Mouse (Mus musculus) megakaryocyte, embryonic 14.5 days (primary cell): Measurements from ENCODE around the gene Ncor2. TPM values are rescaled to one million over a fixed set of nuclear protein-coding genes. Genes with fewer than 3 reads are reported as not detected.
A peak's percentile ranks its signal among the peaks of the same experiment; 100 is the strongest.

Experiments used
- H3K27me3 ChIP-seq: replicated peaks from 2 replicates; pipeline ENCODE3; 2012; ENCODE audit warnings: inconsistent platforms
- H3K36me3 ChIP-seq: replicated peaks from 2 replicates; pipeline ENCODE3; 2012; ENCODE audit warnings: low read length, inconsistent platforms, mixed read lengths
- H3K4me1 ChIP-seq: 2 replicates; pipeline ENCODE4 v1.6.1; 2012; ENCODE audit warnings: inconsistent platforms
- H3K4me3 ChIP-seq: replicated peaks from 2 replicates; pipeline ENCODE3; 2012; ENCODE audit warnings: moderate library complexity, mild to moderate bottlenecking, inconsistent platforms
- H3K9me3 ChIP-seq: 2 replicates; pipeline ENCODE4 v1.6.1; 2012; ENCODE audit warnings: inconsistent platforms
- FLI1 ChIP-seq: IDR thresholded peaks from 2 replicates; pipeline ENCODE4 v1.6.1; 2012; ENCODE audit warnings: low read length, inconsistent platforms, mixed read lengths
- GATA1 ChIP-seq: IDR thresholded peaks from 3 replicates; pipeline ENCODE4 v1.6.1; 2012; ENCODE audit warnings: mixed read lengths, low read length, inconsistent platforms, borderline replicate concordance
- polyA plus RNA-seq: library from polyadenylated mRNA; stranded (reverse); fragments of >175 nt; gene quantifications from 2 replicates; pipeline ENCODE4 v1.2.3, GENCODE M21; 2012; ENCODE audit warnings: low replicate concordance; ENCODE audit not compliant: insufficient read depth

The Ncor2 gene
- polyA plus RNA-seq, 1 experiment, result 109 TPM

GRCm38 (mm10) chr5:125140832-125141524 lies 38.0 kb downstream of the Ncor2 start:
- H3K4me1 ChIP-seq, result peaks cover 89% of the 10 kb centered on the region
- no peaks in the 10 kb centered on the region for H3K9me3 ChIP-seq
- TF ChIP-seq FLI1 (no peak), GATA1 (no peak)
- H3K27me3 ChIP-seq, result peaks cover 19% of the 10 kb centered on the region
- H3K36me3 ChIP-seq, result peaks cover 2% of the 10 kb centered on the region
- H3K4me3 ChIP-seq, result peak overlapping the region; percentile 88

DNA sequence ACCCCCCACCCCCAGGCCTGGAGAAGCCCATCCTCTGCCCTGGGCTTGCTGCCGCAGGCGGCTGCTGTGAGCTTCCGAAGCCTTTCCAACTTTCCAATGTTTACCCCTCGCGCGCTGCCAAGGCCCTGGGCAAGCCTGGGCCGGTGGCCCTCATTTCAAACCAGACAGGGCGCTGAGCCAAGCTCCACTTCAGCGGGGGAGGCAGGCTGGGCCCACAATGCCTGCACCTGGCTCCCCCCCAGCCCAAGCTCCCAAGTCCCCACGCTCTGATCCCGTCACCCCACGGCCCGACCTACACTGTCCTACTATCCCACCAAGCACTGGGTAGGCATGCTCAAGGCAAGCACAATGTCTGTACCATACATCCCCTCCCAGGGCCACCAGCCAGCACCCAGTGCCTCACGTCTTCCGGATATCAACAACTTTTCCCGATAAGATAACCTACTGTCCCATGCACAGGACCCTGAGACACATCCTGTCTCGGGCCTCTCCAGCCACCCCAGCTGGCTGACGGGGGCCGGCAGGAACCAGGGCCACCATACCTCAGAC lies 38.8 kb downstream of the Ncor2 start:
- H3K9me3 ChIP-seq, result no peaks in the 10 kb centered on the region
- peak overlapping the region; percentile 88 for H3K4me3 ChIP-seq
- TF ChIP-seq GATA1, result no peak
- peaks cover 2% of the 10 kb centered on the region for H3K36me3 ChIP-seq
- H3K27me3 ChIP-seq, result peaks cover 18% of the 10 kb centered on the region
- peaks cover 83% of the 10 kb centered on the region for H3K4me1 ChIP-seq

DNA sequence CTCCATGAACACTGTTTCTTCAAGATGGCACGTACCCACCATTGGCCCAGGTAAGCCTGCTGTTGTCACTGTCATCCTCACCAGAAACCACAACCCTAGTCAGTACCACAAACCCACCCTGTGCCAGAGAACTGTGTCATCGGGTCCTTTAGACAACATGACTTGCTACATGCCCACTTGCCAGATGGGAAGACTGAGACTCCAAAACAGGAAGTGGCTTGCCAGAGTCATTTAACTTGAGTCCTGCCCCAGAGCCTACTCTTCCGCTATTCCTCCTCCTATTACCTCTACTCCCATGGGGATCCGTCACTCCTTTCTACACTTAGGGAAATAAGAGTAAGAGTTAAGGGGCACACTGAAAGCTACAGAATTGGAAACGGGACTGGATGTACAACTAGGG lies 39.4 kb downstream of the Ncor2 start:
- no peak for TF ChIP-seq FLI1
- TF ChIP-seq GATA1, result no peak
- Histone ChIP-seq H3K27me3 (peaks cover 18% of the 10 kb centered on the region), H3K4me3 (peak overlapping the region; percentile 0), H3K36me3 (peaks cover 2% of the 10 kb centered on the region), H3K4me1 (peaks cover 88% of the 10 kb centered on the region), H3K9me3 (no peaks in the 10 kb centered on the region)

- peaks cover 92% of the 10 kb centered on the region for H3K4me1 ChIP-seq
- H3K9me3 ChIP-seq, result no peaks in the 10 kb centered on the region
- TF ChIP-seq FLI1, result no peak
Measured at GRCm38 (mm10) chr5:125138841-125139430, 40.1 kb downstream of the Ncor2 start.

DNA sequence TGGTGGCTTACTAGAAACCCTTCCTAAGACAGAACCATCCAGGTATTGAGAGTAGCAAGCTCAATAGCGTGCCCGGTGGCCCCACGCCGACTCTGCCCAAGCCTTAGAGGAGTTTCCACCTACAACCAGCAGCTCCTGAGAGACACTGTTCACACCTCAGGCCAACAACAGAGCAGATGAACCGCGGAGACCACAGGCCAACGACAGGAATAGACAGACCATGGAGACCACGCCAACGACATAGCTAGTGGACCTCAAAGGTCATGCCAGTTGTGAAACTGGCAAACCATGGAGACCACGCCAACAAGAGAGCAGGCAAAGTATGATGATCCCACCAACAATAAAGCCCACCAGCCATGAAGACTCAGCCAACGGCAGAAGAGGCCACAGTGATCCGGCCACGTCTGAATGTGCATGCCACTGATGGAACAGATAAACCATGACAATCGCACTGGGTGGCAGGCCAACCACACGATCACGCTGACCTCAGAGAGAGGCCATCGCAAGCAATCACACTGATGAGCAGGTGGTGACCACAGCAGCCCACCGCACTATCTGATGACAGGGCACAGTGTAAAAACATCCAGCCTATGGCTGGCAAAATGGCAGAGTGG lies 41.2 kb downstream of the Ncor2 start:
- Histone ChIP-seq H3K4me1 (peaks cover 87% of the 10 kb centered on the region), H3K4me3 (peak overlapping the region; percentile 19), H3K36me3 (peaks cover 2% of the 10 kb centered on the region), H3K9me3 (no peaks in the 10 kb centered on the region), H3K27me3 (peaks cover 12% of the 10 kb centered on the region)
- TF ChIP-seq GATA1 (no peak), FLI1 (no peak)

More at GRCm38 (mm10) chr5:125138841-125139430, 40.1 kb downstream of the Ncor2 start:
- peak overlapping the region; percentile 16 for H3K4me3 ChIP-seq
- peaks cover 18% of the 10 kb centered on the region for H3K27me3 ChIP-seq
- H3K36me3 ChIP-seq, result peaks cover 2% of the 10 kb centered on the region

DNA sequence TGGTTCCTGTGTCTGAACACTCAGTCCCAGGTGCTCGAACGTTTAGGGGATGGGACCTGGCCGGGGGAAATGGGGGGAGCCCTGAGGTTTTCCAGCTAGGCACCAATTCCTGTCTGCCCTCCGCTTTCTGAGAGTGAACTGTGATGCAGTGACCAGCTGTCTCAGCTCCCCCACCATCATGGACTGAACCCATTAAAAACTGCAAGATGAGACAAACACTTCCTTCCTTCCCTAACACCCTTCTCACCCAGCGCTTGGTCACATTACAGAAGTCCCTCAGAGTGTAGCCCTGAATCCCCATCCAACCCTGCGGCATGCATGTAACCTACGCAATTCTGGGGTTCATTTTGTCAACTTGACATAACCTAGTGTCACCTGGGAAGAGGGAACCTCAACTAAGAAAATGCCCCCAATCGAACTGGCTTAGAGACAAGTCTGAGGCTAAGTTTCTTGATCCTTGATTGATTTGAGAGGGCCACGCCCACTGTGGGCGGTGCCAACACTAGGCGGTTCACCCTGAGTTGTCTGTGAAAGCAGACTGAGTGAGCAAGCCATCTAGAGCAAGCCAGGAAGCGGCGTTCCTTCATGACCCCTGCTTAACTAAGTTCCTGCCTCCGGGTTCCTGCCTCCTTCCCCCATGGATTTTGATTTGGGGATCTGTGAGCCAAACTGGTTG lies 41.9 kb downstream of the Ncor2 start:
- Histone ChIP-seq H3K27me3 (peaks cover 12% of the 10 kb centered on the region), H3K4me3 (peak overlapping the region; percentile 51), H3K36me3 (peaks cover 2% of the 10 kb centered on the region), H3K4me1 (peaks cover 85% of the 10 kb centered on the region), H3K9me3 (no peaks in the 10 kb centered on the region)
- no peak for TF ChIP-seq GATA1

- Histone ChIP-seq H3K9me3 (no peaks in the 10 kb centered on the region), H3K36me3 (peaks cover 2% of the 10 kb centered on the region), H3K27me3 (peaks cover 17% of the 10 kb centered on the region), H3K4me1 (peaks cover 85% of the 10 kb centered on the region), H3K4me3 (peak overlapping the region; percentile 51)
- TF ChIP-seq GATA1 (no peak), FLI1 (no peak)
Measured at GRCm38 (mm10) chr5:125136296-125136995, 42.6 kb downstream of the Ncor2 start.

DNA sequence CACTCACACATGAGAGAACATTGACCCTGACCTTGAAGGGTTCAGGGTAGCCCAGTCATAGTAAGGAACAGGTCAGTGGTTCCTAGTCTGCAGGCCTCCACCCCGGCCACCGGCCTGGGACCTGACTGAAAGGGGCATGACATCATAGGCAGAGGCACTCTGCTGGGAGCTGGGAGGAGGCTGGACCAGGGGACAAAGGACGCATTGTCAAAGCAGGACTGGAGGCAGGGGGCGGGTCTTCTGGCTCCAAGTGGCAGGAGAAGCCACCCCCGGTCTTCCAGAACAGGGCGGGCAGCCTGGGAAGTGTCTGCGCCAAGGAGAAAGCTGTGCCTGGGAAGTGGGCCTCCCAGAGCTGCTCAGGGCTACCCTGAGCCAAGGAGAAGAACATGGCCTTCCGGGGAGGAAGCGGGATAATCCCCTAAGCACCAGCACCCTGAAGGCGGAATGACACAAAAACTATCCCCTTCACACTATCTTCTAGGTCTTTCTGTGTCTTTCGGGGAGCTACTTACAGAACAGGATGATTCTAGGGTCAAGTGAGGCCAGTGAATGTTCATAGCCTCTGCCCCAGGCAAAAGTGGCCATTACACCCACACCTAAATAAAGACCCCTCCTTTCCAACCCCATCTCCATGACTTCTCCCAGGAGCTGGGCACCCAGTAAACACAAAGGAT lies 44.1 kb downstream of the Ncor2 start:
- TF ChIP-seq GATA1 (no peak), FLI1 (no peak)
- H3K27me3 ChIP-seq, result peaks cover 17% of the 10 kb centered on the region
- peaks cover 2% of the 10 kb centered on the region for H3K36me3 ChIP-seq
- H3K9me3 ChIP-seq, result no peaks in the 10 kb centered on the region
- peaks cover 82% of the 10 kb centered on the region for H3K4me1 ChIP-seq
- no peak overlapping the region for H3K4me3 ChIP-seq

DNA sequence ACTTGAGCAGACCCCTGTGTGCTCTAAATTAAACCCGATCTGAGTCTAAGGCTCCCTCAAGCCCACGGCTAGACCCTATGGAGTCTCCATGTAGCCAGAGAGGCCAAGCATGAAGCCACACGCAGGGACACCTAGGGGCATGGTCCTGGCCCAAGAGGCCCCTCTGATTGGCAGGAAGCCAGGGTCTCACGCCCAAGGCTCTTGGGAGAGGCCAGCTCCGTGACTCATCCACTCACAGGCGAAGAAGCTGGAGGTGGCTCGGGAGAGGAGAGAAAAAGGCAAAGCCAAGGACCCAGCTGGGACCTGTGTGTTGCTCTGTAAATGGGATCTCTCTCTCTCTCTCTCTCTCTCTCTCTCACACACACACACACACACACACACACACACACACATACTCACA lies 44.6 kb downstream of the Ncor2 start:
- no peak for TF ChIP-seq FLI1
- no peak for TF ChIP-seq GATA1
- Histone ChIP-seq H3K9me3 (no peaks in the 10 kb centered on the region), H3K4me1 (peaks cover 82% of the 10 kb centered on the region), H3K4me3 (no peak overlapping the region), H3K27me3 (peaks cover 17% of the 10 kb centered on the region), H3K36me3 (peaks cover 2% of the 10 kb centered on the region)

DNA sequence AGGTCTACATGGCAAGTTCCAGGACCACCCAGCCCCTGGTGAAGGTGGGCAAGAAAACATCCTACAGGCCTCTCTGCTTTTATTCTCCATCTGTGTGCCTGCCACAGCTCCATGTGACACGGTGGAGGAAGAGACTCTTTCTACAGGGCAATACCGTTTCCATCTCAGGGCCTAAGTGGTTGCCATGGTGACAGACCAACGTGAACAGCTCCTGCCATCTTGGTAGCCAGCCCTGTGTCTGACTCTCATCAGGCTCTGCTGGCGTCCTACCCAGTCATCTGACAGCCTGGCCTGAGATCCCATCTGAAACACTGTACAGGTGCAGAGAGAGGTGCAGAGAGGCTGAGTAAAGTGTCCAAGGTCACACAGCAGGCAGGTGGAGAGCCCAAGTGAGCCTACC lies 45.4 kb downstream of the Ncor2 start:
- Histone ChIP-seq H3K4me3 (no peak overlapping the region), H3K9me3 (no peaks in the 10 kb centered on the region), H3K4me1 (peaks cover 82% of the 10 kb centered on the region)

More for the DNA sequence above, 45.4 kb downstream of the Ncor2 start:
- TF ChIP-seq GATA1, result no peak
- no peak for TF ChIP-seq FLI1
- Histone ChIP-seq H3K27me3 (peaks cover 14% of the 10 kb centered on the region), H3K36me3 (no peaks in the 10 kb centered on the region)
